Mouse (Mus musculus): ENCODE measurements around the gene Rxrb.

Rxrb gene

DNA sequence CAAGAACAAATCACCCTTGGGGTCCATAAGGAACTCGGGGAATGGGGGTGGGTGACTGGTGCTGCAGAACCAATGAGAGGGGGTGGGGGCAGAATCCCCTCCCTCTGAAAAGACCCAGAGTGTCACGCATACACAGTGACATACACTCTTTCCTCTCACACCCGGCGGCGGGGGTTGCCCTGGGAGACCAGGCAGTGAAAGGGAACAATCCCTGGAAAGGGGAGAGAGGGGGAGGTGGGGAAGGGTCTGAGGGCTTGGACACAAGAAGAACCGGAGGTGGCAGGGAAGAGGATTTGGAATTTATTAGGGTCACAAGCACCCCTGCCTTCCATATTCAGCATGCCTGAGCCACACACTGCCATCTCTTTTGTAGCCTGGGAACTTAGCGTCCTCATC, 5.9 kb upstream of the Rxrb start:
- no peak for DNase-seq (ENCODE audit: low spot score)

- no peak for DNase-seq (ENCODE audit: low spot score)
Measured at GRCm38 (mm10) chr17:34026221-34026620, 5.4 kb upstream of the Rxrb start.

- no peak for DNase-seq (ENCODE audit: low spot score)
Measured at GRCm38 (mm10) chr17:34026917-34027655, 4.5 kb upstream of the Rxrb start.

DNA sequence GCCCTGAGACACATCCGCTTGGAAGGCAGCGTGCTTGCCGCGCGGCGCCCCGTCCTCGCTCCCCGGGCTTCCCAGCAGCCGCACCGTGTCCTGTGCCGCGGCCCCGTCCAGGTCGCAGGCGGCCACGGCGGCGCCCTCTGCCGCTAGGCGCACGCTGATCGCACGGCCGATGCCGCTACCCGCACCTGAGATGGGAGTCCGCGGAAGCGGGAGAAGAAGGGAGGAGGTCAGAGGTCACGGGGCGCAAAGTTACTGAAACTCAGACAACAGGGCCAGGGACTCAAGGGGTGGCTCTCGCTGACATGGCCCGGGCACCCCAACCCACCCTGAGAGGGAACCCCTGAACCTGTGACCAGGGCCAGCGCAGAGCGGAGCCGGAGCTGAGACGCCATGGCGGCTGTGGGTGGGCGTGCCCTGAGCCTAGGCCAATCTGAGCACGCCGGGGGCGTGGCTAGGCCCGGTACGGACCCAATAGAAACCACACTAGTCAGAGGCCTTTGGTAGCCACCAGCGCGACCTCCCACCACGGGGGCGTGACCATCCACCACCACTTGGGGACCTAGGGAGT, 3.9 kb upstream of the Rxrb start, which contains the start of gene H2-Ke6:
TSS of gene H2-Ke6 (minus strand) at position 405 of the 568 bp plus-strand sequence.
- DNase-seq (ENCODE audit: low spot score): peak; percentile 90

DNA sequence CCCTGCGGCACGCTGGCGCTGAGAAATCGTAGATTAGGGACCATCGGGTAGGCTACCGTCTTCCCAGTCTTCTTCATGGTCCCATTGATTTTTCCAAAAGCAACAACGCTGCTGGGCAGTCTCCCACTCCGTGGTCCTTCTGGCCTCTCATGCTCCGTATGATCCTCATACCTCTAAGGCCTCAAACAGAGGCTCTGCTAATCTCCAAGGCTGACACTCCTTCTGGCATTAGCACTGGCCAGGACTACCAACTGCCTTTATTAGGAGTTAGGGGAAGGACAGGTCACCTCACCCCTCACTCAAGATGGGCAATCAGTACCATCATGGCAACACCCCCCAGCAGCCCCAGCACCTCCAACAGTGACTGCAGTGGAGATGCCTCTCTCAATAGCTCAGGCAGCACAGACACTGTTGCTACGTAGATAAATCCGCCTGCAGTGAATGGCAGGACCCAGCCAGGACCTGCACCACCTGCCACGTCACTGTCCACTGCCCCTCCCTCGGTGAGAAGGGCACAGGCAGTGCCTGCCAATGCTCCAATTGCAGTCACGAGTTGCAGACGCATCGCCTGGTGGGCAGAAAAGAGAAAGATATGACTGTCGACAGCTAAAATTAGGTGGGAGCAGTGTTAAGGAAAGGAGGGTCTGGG, 3.0 kb upstream of the Rxrb start:
- DNase-seq (ENCODE audit: low spot score): no peak

DNA sequence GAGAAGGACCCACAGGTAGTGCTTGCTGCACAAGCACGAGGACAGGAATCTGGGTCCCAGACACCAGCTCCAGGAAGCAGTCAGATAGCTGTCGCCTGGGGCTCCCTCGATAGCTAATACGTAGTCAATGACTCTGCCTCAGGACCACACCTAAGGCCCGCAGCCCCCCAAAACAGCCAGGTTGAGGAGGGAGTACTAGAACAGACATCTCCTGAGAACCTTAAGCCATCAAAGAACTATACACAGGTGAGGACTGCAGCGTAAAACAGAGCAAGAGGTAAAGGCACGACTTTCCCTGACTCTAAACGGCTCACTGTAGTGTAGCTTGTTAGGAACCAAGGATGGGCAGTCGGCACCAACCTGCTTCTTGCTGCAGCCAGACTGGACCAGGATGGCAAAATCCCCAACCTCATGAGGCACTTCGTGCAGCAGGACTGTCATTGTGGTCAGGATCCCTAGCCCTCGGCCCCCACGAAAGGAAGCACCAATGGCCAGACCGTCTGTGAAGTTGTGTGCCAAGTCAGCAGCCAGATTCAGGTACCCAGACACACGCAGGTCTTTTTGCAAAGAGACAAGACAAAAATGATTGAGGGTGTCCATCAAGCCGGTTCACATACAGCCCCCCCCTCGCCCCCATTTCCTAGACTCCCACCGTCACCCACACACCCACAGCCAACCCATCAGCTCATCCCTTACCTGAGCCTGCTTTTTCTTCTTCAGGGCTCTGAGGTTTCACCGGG, 2.3 kb upstream of the Rxrb start:
- DNase-seq (ENCODE audit: low spot score): no peak

GRCm38 (mm10) chr17:34029890-34030595, 1.6 kb upstream of the Rxrb start:
- no peak for DNase-seq (ENCODE audit: low spot score)

GRCm38 (mm10) chr17:34030861-34031326, 718 bp upstream of the Rxrb start:
- no peak for DNase-seq (ENCODE audit: low spot score)

DNA sequence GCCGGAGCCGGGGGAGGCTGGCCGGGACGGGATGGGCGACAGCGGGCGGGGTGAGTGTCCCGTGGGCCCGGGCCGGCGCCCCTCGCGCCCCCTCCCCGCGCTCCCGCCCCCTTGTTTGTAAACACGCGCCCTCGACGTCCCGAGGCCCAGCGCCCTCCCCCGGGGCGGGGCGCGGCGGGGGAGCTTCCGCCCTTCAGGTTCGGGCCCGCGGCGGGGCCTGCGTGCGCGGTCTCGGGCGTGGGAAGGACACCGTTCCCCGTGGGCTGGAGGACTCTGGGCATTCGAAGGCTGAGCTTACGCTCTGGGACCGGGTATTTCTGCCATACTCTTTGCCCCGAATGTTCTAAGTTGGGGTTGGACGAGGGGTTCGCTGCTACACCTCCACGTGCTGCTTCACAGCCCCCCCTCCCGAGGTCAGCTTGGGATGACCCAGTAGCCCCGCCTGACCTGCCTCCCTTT, 591 bp downstream of the Rxrb start:
- DNase-seq (ENCODE audit: low spot score): peak; percentile 64

- DNase-seq (ENCODE audit: low spot score): no peak
Measured at GRCm38 (mm10) chr17:34032806-34033205, 1.2 kb downstream of the Rxrb start.

- no peak for DNase-seq (ENCODE audit: low spot score)
Measured at GRCm38 (mm10) chr17:34033441-34033840, 1.8 kb downstream of the Rxrb start.

DNA sequence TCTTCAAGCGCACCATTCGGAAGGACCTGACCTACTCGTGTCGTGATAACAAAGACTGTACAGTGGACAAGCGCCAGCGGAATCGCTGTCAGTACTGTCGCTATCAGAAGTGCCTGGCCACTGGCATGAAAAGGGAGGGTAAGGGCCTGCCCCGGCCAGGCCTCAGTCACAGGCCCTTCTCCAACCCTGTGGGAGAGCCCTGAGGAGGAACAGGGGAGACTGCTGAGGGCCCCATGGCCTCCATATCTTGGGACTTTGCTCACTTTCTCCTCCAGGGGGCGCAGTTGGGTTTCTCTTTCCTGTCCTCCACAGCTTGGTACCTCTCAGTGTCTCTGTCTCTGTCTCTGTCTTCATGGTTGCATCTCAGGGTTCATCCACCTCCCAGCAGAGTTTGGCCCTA, 2.5 kb downstream of the Rxrb start:
- DNase-seq (ENCODE audit: low spot score): peak; percentile 80

DNA sequence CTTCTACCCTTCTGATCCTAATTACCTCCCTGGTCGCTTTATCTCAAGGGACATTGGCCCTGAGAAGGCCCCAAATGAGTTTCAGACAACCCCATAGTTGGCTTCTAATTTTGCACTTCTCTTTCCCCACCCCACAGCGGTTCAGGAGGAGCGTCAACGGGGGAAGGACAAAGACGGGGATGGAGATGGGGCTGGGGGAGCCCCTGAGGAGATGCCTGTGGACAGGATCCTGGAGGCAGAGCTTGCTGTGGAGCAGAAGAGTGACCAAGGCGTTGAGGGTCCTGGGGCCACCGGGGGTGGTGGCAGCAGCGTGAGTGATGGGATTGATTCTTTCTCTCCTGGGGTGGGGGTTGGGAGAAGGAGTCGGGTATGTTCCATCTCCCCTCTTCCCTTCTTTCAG, 3.9 kb downstream of the Rxrb start:
- DNase-seq (ENCODE audit: low spot score): no peak

DNA sequence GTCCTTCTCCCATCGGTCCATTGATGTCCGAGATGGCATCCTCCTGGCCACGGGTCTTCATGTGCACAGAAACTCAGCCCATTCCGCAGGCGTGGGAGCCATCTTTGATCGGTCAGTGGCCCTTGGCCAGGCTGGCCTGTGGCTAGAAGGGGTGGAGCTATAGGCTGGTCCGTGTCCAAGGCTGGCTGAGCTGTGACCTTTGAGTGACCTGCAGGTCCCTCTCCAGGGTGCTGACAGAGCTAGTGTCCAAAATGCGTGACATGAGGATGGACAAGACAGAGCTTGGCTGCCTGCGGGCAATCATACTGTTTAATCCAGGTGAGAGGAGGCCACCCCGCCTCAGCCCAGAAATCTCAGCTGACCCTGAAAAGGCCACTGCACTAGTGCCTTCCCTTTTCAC, 5.0 kb downstream of the Rxrb start:
- no peak for DNase-seq (ENCODE audit: low spot score)

DNA sequence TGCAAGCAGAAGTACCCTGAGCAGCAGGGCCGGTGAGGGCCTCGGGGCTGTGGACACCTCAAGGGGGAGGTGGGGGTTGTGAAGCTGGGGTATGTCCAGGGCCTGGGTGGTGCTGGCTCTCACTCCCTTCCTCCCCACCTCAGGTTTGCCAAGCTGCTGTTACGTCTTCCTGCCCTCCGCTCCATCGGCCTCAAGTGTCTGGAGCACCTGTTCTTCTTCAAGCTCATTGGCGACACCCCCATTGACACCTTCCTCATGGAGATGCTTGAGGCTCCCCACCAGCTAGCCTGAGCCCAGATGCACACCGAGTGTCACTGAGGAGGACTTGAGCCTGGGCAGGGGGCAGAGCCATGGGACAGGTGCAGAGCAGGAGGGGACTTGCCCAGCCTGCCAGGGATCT, 5.6 kb downstream of the Rxrb start:
- no peak for DNase-seq (ENCODE audit: low spot score)

DNA sequence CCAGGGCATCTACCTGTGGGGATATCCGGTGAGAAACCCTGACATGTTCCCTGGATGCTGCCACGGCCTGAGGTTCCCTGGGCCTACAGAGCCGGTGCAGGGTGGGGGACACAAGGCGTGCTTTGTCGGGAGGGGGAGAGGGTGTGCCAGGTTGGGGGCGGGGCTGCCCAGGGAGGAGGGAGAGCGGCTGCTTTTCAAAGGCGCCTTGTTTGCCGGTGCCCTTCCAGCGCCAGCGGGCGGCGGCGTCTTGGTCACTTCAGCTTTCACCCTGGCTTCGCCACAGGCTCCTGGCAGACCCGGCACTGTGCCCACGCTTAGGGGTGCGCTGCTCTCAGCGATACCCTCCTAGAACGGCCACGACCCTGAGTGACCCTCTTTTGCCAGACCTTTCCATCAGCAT, 6.8 kb downstream of the Rxrb start:
- DNase-seq (ENCODE audit: low spot score): no peak

GRCm38 (mm10) chr17:34038878-34039561, 7.4 kb downstream of the Rxrb start, which contains the start of gene Col11a2:
Gene Col11a2 (plus strand): TSS chr17:34039437.
- no peak for DNase-seq (ENCODE audit: low spot score)

DNA sequence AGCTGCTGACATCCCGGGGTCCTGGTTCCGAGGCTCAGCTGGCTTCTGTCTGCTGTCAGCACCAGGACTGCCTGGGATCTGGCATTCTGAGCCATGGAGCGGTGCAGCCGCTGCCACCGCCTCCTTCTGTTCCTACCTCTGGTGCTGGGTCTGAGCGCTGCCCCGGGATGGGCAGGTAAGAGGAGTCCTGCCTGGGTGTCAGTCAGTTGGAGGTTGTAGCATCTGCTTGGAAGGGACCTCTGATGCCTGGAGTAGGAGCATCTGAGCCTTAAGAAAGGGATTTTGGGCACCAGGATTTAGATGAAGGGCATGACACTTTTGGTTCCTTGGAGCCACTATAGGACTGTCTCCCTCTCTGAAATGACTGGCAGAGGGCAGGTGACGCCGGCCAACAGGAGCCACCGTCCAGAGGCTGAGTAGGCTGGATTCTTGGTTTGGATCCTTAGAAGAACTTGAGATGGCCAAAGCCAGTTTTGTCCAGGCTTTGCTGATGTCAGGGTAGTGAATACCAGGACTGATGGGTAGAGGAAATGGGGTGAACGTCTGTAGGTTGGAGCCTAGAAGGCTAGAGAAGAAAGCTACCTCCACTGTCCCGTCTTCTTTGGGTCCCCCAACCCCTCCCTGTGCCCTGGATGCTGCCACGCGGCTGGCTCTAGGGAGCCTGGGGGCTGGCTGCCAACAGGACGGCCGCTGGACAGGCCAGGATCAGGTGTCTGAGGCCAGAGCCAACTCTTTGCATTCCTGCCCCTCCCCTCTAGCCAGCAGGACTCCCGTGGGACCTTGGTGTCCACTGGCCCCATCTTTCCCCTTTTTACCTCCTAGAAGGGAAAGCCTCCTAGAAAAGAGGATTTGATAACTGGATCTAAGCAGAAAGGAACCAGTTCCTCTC, 8.2 kb downstream of the Rxrb start:
- DNase-seq (ENCODE audit: low spot score): no peak

DNA sequence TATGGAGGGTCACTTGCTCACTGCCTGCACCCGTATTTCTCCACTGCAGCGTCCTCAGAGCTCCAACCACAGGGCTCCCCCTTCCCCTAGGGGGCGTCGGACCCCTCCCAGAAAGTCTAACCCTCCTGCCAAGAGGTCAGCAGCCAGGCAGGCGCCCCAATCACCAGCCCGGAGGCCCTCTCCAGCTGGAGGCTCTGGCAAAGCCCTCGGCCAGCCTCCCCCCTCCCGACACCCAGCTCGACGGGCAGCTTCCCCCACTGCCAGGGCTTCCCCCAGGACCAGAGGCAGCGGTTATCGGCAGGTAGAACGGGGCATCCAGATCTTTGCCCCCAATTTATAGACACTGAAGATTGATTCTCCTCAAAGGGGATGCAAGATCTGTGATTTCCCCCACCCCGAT, 14.3 kb downstream of the Rxrb start:
- no peak for DNase-seq (ENCODE audit: low spot score)

DNA sequence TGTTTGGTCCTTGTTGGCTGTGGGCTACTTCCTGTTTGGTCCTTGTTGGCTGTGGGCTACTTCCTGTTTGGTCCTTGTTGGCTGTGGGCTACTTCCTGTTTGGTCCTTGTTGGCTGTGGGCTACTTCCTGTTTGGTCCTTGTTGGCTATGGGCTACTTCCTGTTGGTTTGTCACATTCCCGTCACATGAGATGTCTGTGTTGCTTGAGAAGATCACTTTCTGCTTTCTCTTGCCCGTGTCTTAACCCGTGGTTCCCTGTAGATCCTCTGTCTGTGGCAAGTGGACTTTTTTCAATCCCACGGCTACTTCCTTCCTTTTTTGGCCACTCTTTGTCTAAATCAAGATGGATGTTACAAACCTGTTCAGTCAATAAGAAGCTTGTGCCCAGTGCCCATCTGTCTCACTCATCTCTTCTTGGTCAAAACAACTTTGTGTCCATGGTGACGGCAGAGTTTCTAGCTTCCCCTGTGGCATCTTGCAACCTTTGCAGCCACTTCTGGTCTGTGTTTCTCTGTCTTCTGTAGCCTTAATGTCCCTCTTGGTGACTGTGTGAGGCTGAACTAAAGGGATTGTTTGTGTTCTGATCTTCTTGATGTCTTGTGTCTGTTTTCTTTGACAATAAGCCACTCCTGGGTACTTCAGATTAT, 15.9 kb downstream of the Rxrb start:
- no peak for DNase-seq (ENCODE audit: low spot score)
